Mouse (Mus musculus) intestine, embryonic 16.5 days (tissue): ENCODE results near the gene Ksr2. TPM values are rescaled to one million over a fixed set of nuclear protein-coding genes. Genes with fewer than 3 reads are reported as not detected.
"Not testable (repeated sequence)": the region's sequence is repeated elsewhere in the genome, so short reads cannot be mapped to it uniquely, and the experiment has no call there.

Source experiments
- ATAC-seq: fragments of 200-750 bp; cut with Nextera tagmentation; 2 replicates; pipeline ENCODE4 v1.8.0; 2017; ENCODE audit warnings: moderate TSS enrichment, moderate library complexity
- H3K27ac ChIP-seq: fragments of 300-500 bp; sonication (generic); 2 replicates; pipeline ENCODE4 v1.5.1; 2014; ENCODE audit warnings: mild to moderate bottlenecking, low read length
- H3K27me3 ChIP-seq: fragments of 300-500 bp; sonication (generic); replicated peaks from 2 replicates; pipeline ENCODE4 v1.6.1; 2014; ENCODE audit warnings: low read length, control low read depth, mixed read lengths; ENCODE audit not compliant: control insufficient read depth, insufficient read depth
- H3K36me3 ChIP-seq: fragments of 300-500 bp; sonication (generic); 2 replicates; pipeline ENCODE4 v1.6.1; 2014; ENCODE audit warnings: low read length, control low read depth; ENCODE audit not compliant: control insufficient read depth, insufficient read depth
- H3K4me1 ChIP-seq: fragments of 300-500 bp; sonication (generic); 2 replicates; pipeline ENCODE4 v1.6.1; 2014; ENCODE audit warnings: low read length, control low read depth, mixed read lengths; ENCODE audit not compliant: control insufficient read depth, insufficient read depth
- H3K4me2 ChIP-seq: fragments of 300-500 bp; sonication (generic); 2 replicates; pipeline ENCODE4 v1.6.1; 2014; ENCODE audit warnings: low read depth, low read length, control low read depth
- H3K4me3 ChIP-seq: fragments of 300-500 bp; sonication (generic); 2 replicates; pipeline ENCODE4 v1.5.1; 2014; ENCODE audit warnings: mild to moderate bottlenecking, low read length
- H3K9ac ChIP-seq: fragments of 300-500 bp; sonication (generic); 2 replicates; pipeline ENCODE4 v1.6.1; 2014; ENCODE audit warnings: low read depth, low read length
- H3K9me3 ChIP-seq: fragments of 300-500 bp; sonication (generic); 2 replicates; pipeline ENCODE4 v1.6.1; 2016; ENCODE audit warnings: low read length, control low read depth; ENCODE audit not compliant: control insufficient read depth
- WGBS: fragments of 180-500 bp; shearing (Covaris S2); extraction: QIAGEN DNeasy Blood & Tissue Kit; methylation state at CpG from one replicate; pipeline ENCODE4 v1.1.7; 2014; 5-methylcytosine and 5-hydroxymethylcytosine counted together
- polyA plus RNA-seq: library from polyadenylated mRNA; unstranded; fragments of >200 nt; fragmentation: Nextera tagmentation; extraction: Ambion mirVana; gene quantifications from 2 replicates; pipeline ENCODE4 v1.2.1, GENCODE M21; 2015

Ksr2 gene
- polyA plus RNA-seq, 1 experiment from 2014 or later = 0.20 TPM

- WGBS = 89% methylated on average over 7 of the region's 7 CpGs
- H3K9me3 ChIP-seq, H3K4me1 ChIP-seq, H3K27ac ChIP-seq, ATAC-seq, H3K4me2 ChIP-seq, H3K9ac ChIP-seq, H3K36me3 ChIP-seq, H3K27me3 ChIP-seq, H3K4me3 ChIP-seq: not testable (repeated sequence)
Observed at GRCm38 (mm10) chr5:117433501-117433900, 19.7 kb downstream of the Ksr2 start.

- no peak overlapping the region for H3K9ac ChIP-seq
- no peak overlapping the region for H3K4me3 ChIP-seq
- no peaks in the 10 kb centered on the region for H3K36me3 ChIP-seq
- WGBS = 92% methylated on average over 11 of the region's 11 CpGs
- ATAC-seq = no peak
- H3K4me1 ChIP-seq = no peaks in the 10 kb centered on the region
- H3K27me3 ChIP-seq = no peaks in the 10 kb centered on the region
- no peak overlapping the region for H3K27ac ChIP-seq
- no peak overlapping the region for H3K4me2 ChIP-seq
- no peaks in the 10 kb centered on the region for H3K9me3 ChIP-seq
Observed at GRCm38 (mm10) chr5:117440261-117440660, 26.5 kb downstream of the Ksr2 start.

- Histone ChIP-seq H3K4me1 (no peaks in the 10 kb centered on the region), H3K9ac (no peak overlapping the region), H3K36me3 (no peaks in the 10 kb centered on the region), H3K27ac (no peak overlapping the region), H3K9me3 (no peaks in the 10 kb centered on the region), H3K27me3 (no peaks in the 10 kb centered on the region), H3K4me2 (no peak overlapping the region), H3K4me3 (no peak overlapping the region)
- ATAC-seq = no peak
- WGBS = 44% methylated on average over 18 of the region's 18 CpGs
Observed at GRCm38 (mm10) chr5:117441242-117441842, 27.5 kb downstream of the Ksr2 start.

- no peaks in the 10 kb centered on the region for H3K9me3 ChIP-seq
- H3K9ac ChIP-seq = no peak overlapping the region
- no peak overlapping the region for H3K4me2 ChIP-seq
- no peak overlapping the region for H3K27ac ChIP-seq
- no peak for ATAC-seq
- no peaks in the 10 kb centered on the region for H3K36me3 ChIP-seq
- H3K4me3 ChIP-seq = no peak overlapping the region
- H3K4me1 ChIP-seq = no peaks in the 10 kb centered on the region
- WGBS = 85% methylated on average over 12 of the region's 12 CpGs
- H3K27me3 ChIP-seq = no peaks in the 10 kb centered on the region
Observed at GRCm38 (mm10) chr5:117442157-117442765, 28.5 kb downstream of the Ksr2 start.

GRCm38 (mm10) chr5:117443141-117443540 is 29.3 kb downstream of the Ksr2 start:
- ATAC-seq = no peak
- Histone ChIP-seq H3K4me1 (no peaks in the 10 kb centered on the region), H3K27ac (no peak overlapping the region), H3K4me3 (no peak overlapping the region), H3K9me3 (no peaks in the 10 kb centered on the region), H3K9ac (no peak overlapping the region), H3K27me3 (no peaks in the 10 kb centered on the region), H3K4me2 (no peak overlapping the region), H3K36me3 (no peaks in the 10 kb centered on the region)
- 91% methylated on average over 4 of the region's 4 CpGs for WGBS

GRCm38 (mm10) chr5:117443902-117444301 is 30.1 kb downstream of the Ksr2 start:
- Histone ChIP-seq H3K4me2 (no peak overlapping the region), H3K27me3 (no peaks in the 10 kb centered on the region), H3K27ac (no peak overlapping the region), H3K36me3 (no peaks in the 10 kb centered on the region), H3K9ac (no peak overlapping the region), H3K4me1 (no peaks in the 10 kb centered on the region), H3K4me3 (no peak overlapping the region), H3K9me3 (no peaks in the 10 kb centered on the region)
- 90% methylated on average over 6 of the region's 6 CpGs for WGBS
- ATAC-seq = no peak

GRCm38 (mm10) chr5:117447698-117448097 is 33.9 kb downstream of the Ksr2 start:
- H3K27me3 ChIP-seq = no peaks in the 10 kb centered on the region
- H3K36me3 ChIP-seq = no peaks in the 10 kb centered on the region
- no peak overlapping the region for H3K4me3 ChIP-seq
- no peak for ATAC-seq
- no peaks in the 10 kb centered on the region for H3K9me3 ChIP-seq
- no peaks in the 10 kb centered on the region for H3K4me1 ChIP-seq
- no peak overlapping the region for H3K4me2 ChIP-seq
- 40% methylated on average over 6 of the region's 6 CpGs for WGBS
- H3K27ac ChIP-seq = no peak overlapping the region
- H3K9ac ChIP-seq = no peak overlapping the region

GRCm38 (mm10) chr5:117452013-117452412 is 38.2 kb downstream of the Ksr2 start:
- Histone ChIP-seq H3K4me2 (no peak overlapping the region), H3K27ac (no peak overlapping the region), H3K36me3 (no peaks in the 10 kb centered on the region), H3K27me3 (no peaks in the 10 kb centered on the region), H3K4me3 (no peak overlapping the region), H3K9ac (no peak overlapping the region), H3K4me1 (no peaks in the 10 kb centered on the region), H3K9me3 (no peaks in the 10 kb centered on the region)
- WGBS = 91% methylated on average over 2 of the region's 2 CpGs
- no peak for ATAC-seq

GRCm38 (mm10) chr5:117455546-117455945 is 41.7 kb downstream of the Ksr2 start:
- ATAC-seq = no peak

GRCm38 (mm10) chr5:117457121-117457520 is 43.3 kb downstream of the Ksr2 start:
- no peak overlapping the region for H3K27ac ChIP-seq
- no peaks in the 10 kb centered on the region for H3K36me3 ChIP-seq
- WGBS = 61% methylated on average over 9 of the region's 9 CpGs
- H3K4me2 ChIP-seq = no peak overlapping the region
- H3K4me3 ChIP-seq = no peak overlapping the region
- H3K9me3 ChIP-seq = no peaks in the 10 kb centered on the region
- H3K9ac ChIP-seq = no peak overlapping the region
- no peak for ATAC-seq
- no peaks in the 10 kb centered on the region for H3K4me1 ChIP-seq
- no peaks in the 10 kb centered on the region for H3K27me3 ChIP-seq

More at GRCm38 (mm10) chr5:117455546-117455945, 41.7 kb downstream of the Ksr2 start:
- Histone ChIP-seq H3K9ac (no peak overlapping the region), H3K4me1 (no peaks in the 10 kb centered on the region), H3K27me3 (no peaks in the 10 kb centered on the region), H3K4me2 (no peak overlapping the region), H3K4me3 (no peak overlapping the region), H3K9me3 (no peaks in the 10 kb centered on the region), H3K27ac (no peak overlapping the region), H3K36me3 (no peaks in the 10 kb centered on the region)
- 71% methylated on average over 8 of the region's 8 CpGs for WGBS
